Comparison of ENCODE assay signal across 7 mouse cellular contexts in the genomic region with DNA sequence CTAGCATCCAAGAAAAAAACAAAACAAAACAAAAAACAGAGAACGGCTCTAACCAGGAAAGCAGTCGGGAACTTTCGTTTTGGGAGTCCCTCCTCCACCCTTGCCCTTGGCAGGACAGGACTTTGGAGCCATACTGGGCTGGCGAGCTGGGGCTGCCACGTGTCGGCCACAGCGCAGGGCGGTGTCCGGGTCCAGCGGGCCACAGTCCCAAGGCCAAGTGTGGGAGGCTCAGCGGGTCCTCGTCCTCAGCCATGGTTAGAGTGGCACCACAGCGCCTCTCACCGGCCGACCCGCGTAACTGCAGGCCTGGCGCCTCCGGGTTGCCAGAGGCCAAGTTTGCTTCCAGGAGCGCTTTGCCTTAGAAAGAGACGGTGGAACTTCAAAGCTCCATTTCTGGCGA. TPM values are rescaled to one million over a fixed set of nuclear protein-coding genes. Genes with fewer than 3 reads are reported as not detected.
DNase-seq lines count a peak whose midpoint lies in the region; ATAC-seq and TF ChIP-seq lines count a peak whose summit lies in the region.

No protein-coding gene starts in this region.

- no peaks in the 10 kb centered on the region for H3K4me1 ChIP-seq in midbrain, embryonic 11.5 days (ENCODE audit: control insufficient read depth, insufficient read depth, low read length)
- H3K4me1 ChIP-seq in spleen, adult 2 months (ENCODE audit: control insufficient read depth, insufficient read depth, insufficient read length) = no peaks in the 10 kb centered on the region; the same call in 1 of the 2 replicates

- WGBS in midbrain, embryonic 11.5 days = 27% methylated on average over 22 of the region's 22 CpGs
- 23% methylated on average over 22 of the region's 22 CpGs for WGBS in spleen, adult 2 months

- H3K36me3 ChIP-seq in midbrain, embryonic 11.5 days (ENCODE audit: control insufficient read depth, insufficient read depth, low read length) = no peaks in the 10 kb centered on the region
- H3K36me3 ChIP-seq in spleen, adult 2 months (ENCODE audit: control insufficient read depth, insufficient read depth, low read length) = no peaks in the 10 kb centered on the region

- no peak overlapping the region for H3K27ac ChIP-seq in midbrain, embryonic 11.5 days (ENCODE audit: low read depth, low read length)
- H3K27ac ChIP-seq in spleen, adult 2 months (ENCODE audit: insufficient read depth, low read length) = no peak overlapping the region

- H3K27me3 ChIP-seq in midbrain, embryonic 11.5 days (ENCODE audit: control insufficient read depth, insufficient read depth, low read length) = no peaks in the 10 kb centered on the region
- H3K27me3 ChIP-seq in spleen, adult 2 months (ENCODE audit: control insufficient read depth, insufficient read depth, low read length) = no peaks in the 10 kb centered on the region

- peak; percentile 58; the same call in 1 of the 2 replicates for TF ChIP-seq CTCF in spleen, adult 2 months (IDR thresholded peaks at IDR 0.05; ENCODE audit: extremely low read depth, insufficient read depth, insufficient read length, insufficient replicate concordance)

- ATAC-seq in midbrain, embryonic 11.5 days (ENCODE audit: low FRiP score) = no peak

- no peak overlapping the region for H3K4me3 ChIP-seq in midbrain, embryonic 11.5 days (ENCODE audit: low read depth, low read length)
- H3K4me3 ChIP-seq in spleen, adult 2 months (ENCODE audit: extremely low read depth, insufficient read depth, insufficient read length) = peak overlapping the region; percentile 40

- DNase-seq in adrenal gland, adult 2 months = peak; percentile 93
- peak; percentile 81 to 83 for DNase-seq in cerebellum, postnatal 36 days
- peak; percentile 93 for DNase-seq in gastrocnemius, postnatal 36 days
- DNase-seq in kidney, adult 11 months = peak; percentile 88
- peak; percentile 48 to 53 for DNase-seq in left cerebral cortex, postnatal 36 days (ENCODE audit: low spot score in 2 of 2)
- peak; percentile 93 for DNase-seq in midbrain, embryonic 11.5 days (ENCODE audit: low spot score, missing footprints)
- peak in 1 of 2 experiments; percentile 25 for DNase-seq in spleen, adult 2 months (ENCODE audit: low read depth in 1 of 2, low spot score in 2 of 2)

- no peaks in the 10 kb centered on the region for H3K9me3 ChIP-seq in midbrain, embryonic 11.5 days (ENCODE audit: control insufficient read depth, low read length)

- H3K9ac ChIP-seq in midbrain, embryonic 11.5 days (ENCODE audit: low read length) = no peak overlapping the region

- TF ChIP-seq POLR2A in spleen, adult 2 months (IDR thresholded peaks at IDR 0.05; ENCODE audit: low read depth, low read length) = no peak

- intact Hi-C loops in gastrocnemius, postnatal 36 days (cut with DNase I) = no loop called here
- intact Hi-C loops in left cerebral cortex, postnatal 36 days (cut with DNase I) = no loop called here

- H3K4me2 ChIP-seq in midbrain, embryonic 11.5 days = no peak overlapping the region

RNA-seq across cellular contexts. Expression of a gene that starts 21.0 kb away (rescaled TPM):
- not detected for total RNA-seq in adrenal gland, adult 2 months (2021)
- polyA plus RNA-seq in adrenal gland, adult 2 months (2012; rRNA removed) = 0.11 and 0.15 TPM in 2 replicates
- not detected for total RNA-seq in gastrocnemius, postnatal 36 days (2021)
- total RNA-seq in left cerebral cortex, postnatal 36 days (2021) = under 1 TPM; 0.30 to 0.57 TPM
- polyA plus RNA-seq in midbrain, embryonic 11.5 days (2014; fragmentation: Nextera tagmentation; extraction: Ambion mirVana) = 0.11 and 0.18 TPM in 2 replicates
- 0.02 and 0.05 TPM in 2 replicates for polyA plus RNA-seq in spleen, adult 2 months (2012; rRNA removed)

RNA-seq across cellular contexts. Expression of a gene that starts 50.3 kb away (rescaled TPM):
- 10 to 100 TPM; 18.3 to 18.6 TPM for total RNA-seq in adrenal gland, adult 2 months (2021)
- polyA plus RNA-seq in adrenal gland, adult 2 months (2012; rRNA removed) = 3.1 TPM in 2 replicates
- 1 to 10 TPM; 3.7 to 4.8 TPM for total RNA-seq in gastrocnemius, postnatal 36 days (2021)
- total RNA-seq in left cerebral cortex, postnatal 36 days (2021) = 10 to 100 TPM; 11.6 to 21.1 TPM
- 17.0 and 20.9 TPM in 2 replicates for polyA plus RNA-seq in midbrain, embryonic 11.5 days (2014; fragmentation: Nextera tagmentation; extraction: Ambion mirVana)
- 4.4 and 5.7 TPM in 2 replicates for polyA plus RNA-seq in spleen, adult 2 months (2012; rRNA removed)
